Mouse (Mus musculus): ENCODE measurements at regions not wholly inside any gene's neighbourhood (a gene's known extent, or its start where the extent isn't known, plus 50 kb on each side); places are given as distances from the start of the nearest gene placed in this dataset.
"Not testable (repeated sequence)": the region's sequence is repeated elsewhere in the genome, so short reads cannot be mapped to it uniquely, and the experiment has no call there.

DNA sequence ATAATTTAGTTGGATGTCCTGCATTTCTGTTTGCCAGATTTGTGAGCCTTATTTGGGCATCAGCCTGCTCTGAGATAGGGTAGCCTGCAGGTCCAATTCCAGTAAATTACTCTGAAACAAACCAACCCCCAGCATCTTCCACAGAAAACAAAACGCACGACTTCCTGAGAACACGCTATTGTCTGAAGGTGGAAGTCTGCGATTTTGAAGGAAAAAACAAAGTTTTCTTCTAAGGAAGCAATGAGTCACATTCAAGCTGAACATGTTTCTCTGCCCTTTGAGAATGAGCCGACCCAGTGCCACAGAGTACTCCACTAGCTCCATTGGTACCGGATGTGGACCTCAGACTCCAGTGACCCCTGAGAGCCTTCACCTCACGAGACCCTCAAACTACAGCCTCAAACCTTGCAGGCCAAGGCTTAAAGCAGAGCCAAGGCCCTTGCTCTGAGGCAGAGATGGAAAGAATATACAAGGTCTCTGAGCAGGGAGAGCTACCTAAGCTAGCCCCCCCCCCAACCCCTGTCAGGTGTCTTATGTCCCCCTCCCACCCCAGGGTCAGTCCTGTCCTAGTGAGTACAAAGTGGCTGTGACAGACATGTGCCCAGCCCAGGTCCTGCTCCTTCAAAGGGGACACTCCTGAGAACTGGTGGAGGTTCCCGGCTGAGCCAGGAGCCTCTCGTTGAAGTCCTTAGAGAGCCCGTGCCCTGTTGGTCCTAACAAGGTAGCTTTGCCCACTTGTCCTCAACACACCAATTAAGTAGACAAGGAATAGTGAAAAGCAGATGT, 87.3 kb downstream of the Hs1bp3 start:
- Histone ChIP-seq H3K27me3 (ENCODE audit: control insufficient read depth, insufficient read depth, low read length) (no peaks in the 10 kb centered on the region), H3K27ac (ENCODE audit: low read length) (no peak overlapping the region), H3K9me3 (ENCODE audit: control insufficient read depth, low read depth, low read length) (no peaks in the 10 kb centered on the region), H3K4me2 (replicated peaks; ENCODE audit: low read depth, low read length) (no peak overlapping the region), H3K4me1 (ENCODE audit: control insufficient read depth, insufficient read depth, low read length) (no peaks in the 10 kb centered on the region), H3K9ac (replicated peaks; ENCODE audit: low read depth, low read length) (no peak overlapping the region), H3K4me3 (ENCODE audit: low read depth, low read length) (no peak overlapping the region), H3K36me3 (ENCODE audit: control insufficient read depth, insufficient read depth, low read length) (no peaks in the 10 kb centered on the region)
- WGBS, result 79% methylated on average over 10 of the region's 10 CpGs
- no peak for ATAC-seq (ENCODE audit: insufficient number of reproducible peaks, insufficient read depth, low FRiP score, low read depth)

GRCm38 (mm10) chr12:8398852-8399251, 85.6 kb downstream of the Hs1bp3 start:
- ATAC-seq (ENCODE audit: insufficient number of reproducible peaks, insufficient read depth, low FRiP score, low read depth), result no peak
- no peak overlapping the region for H3K27ac ChIP-seq (ENCODE audit: low read length)
- WGBS, result 62% methylated on average over 3 of the region's 3 CpGs

GRCm38 (mm10) chr12:8396408-8396807, 83.2 kb downstream of the Hs1bp3 start:
- H3K9me3 ChIP-seq (ENCODE audit: control insufficient read depth, low read depth, low read length); H3K27me3 ChIP-seq (ENCODE audit: control insufficient read depth, insufficient read depth, low read length); H3K27ac ChIP-seq (ENCODE audit: low read length); H3K4me2 ChIP-seq (replicated peaks; ENCODE audit: low read depth, low read length); H3K4me3 ChIP-seq (ENCODE audit: low read depth, low read length); ATAC-seq (ENCODE audit: insufficient number of reproducible peaks, insufficient read depth, low FRiP score, low read depth); H3K9ac ChIP-seq (replicated peaks; ENCODE audit: low read depth, low read length); H3K36me3 ChIP-seq (ENCODE audit: control insufficient read depth, insufficient read depth, low read length); H3K4me1 ChIP-seq (ENCODE audit: control insufficient read depth, insufficient read depth, low read length): not testable (repeated sequence)
- 88% methylated on average over 5 of the region's 6 CpGs for WGBS

More at GRCm38 (mm10) chr12:8398852-8399251, 85.6 kb downstream of the Hs1bp3 start:
- peaks cover 5% of the 10 kb centered on the region; the same call in 1 of the 2 replicates for H3K4me1 ChIP-seq (ENCODE audit: control insufficient read depth, insufficient read depth, low read length)
- H3K27me3 ChIP-seq (ENCODE audit: control insufficient read depth, insufficient read depth, low read length), result no peaks in the 10 kb centered on the region
- H3K36me3 ChIP-seq (ENCODE audit: control insufficient read depth, insufficient read depth, low read length), result no peaks in the 10 kb centered on the region
- no peak overlapping the region for H3K4me3 ChIP-seq (ENCODE audit: low read depth, low read length)
- no peak overlapping the region for H3K4me2 ChIP-seq (replicated peaks; ENCODE audit: low read depth, low read length)
- no peaks in the 10 kb centered on the region for H3K9me3 ChIP-seq (ENCODE audit: control insufficient read depth, low read depth, low read length)
- H3K9ac ChIP-seq (replicated peaks; ENCODE audit: low read depth, low read length), result no peak overlapping the region

- H3K4me1 ChIP-seq (ENCODE audit: control insufficient read depth, insufficient read depth, low read length), result peaks cover 5% of the 10 kb centered on the region; the same call in 1 of the 2 replicates
- H3K36me3 ChIP-seq (ENCODE audit: control insufficient read depth, insufficient read depth, low read length), result no peaks in the 10 kb centered on the region
- WGBS, result 49% methylated on average over 6 of the region's 6 CpGs
- no peak overlapping the region for H3K9ac ChIP-seq (replicated peaks; ENCODE audit: low read depth, low read length)
- no peak overlapping the region for H3K27ac ChIP-seq (ENCODE audit: low read length)
- H3K9me3 ChIP-seq (ENCODE audit: control insufficient read depth, low read depth, low read length), result no peaks in the 10 kb centered on the region
- no peak overlapping the region for H3K4me3 ChIP-seq (ENCODE audit: low read depth, low read length)
- H3K4me2 ChIP-seq (replicated peaks; ENCODE audit: low read depth, low read length), result no peak overlapping the region
- no peak for ATAC-seq (ENCODE audit: insufficient number of reproducible peaks, insufficient read depth, low FRiP score, low read depth)
- H3K27me3 ChIP-seq (ENCODE audit: control insufficient read depth, insufficient read depth, low read length), result no peaks in the 10 kb centered on the region
Measured at GRCm38 (mm10) chr12:8394894-8395297, 81.7 kb downstream of the Hs1bp3 start.

DNA sequence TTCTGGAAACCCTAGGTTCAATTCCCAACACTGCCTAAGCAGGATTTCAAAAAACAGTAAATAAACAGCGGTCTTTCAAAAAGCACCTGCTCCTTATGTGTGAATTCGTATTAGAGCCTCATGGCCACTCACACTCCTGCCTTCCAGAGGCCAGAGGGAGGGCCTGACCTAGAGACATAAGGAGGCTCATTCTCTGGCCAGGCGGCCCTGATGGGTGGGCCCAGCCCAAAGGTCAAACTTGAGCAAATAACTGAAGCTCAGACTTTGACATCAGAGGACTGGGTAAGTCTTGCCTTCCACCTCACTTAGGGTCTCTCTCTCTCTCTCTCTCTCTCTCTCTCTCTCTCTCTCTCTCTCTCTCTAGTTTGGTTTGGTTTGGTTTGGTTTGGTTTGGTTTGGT, 80.7 kb downstream of the Hs1bp3 start:
- no peak overlapping the region for H3K27ac ChIP-seq (ENCODE audit: low read length)
- no peak overlapping the region for H3K9ac ChIP-seq (replicated peaks; ENCODE audit: low read depth, low read length)
- H3K27me3 ChIP-seq (ENCODE audit: control insufficient read depth, insufficient read depth, low read length), result no peaks in the 10 kb centered on the region
- H3K9me3 ChIP-seq (ENCODE audit: control insufficient read depth, low read depth, low read length), result no peaks in the 10 kb centered on the region
- H3K36me3 ChIP-seq (ENCODE audit: control insufficient read depth, insufficient read depth, low read length), result no peaks in the 10 kb centered on the region
- WGBS, result 59% methylated on average over 3 of the region's 3 CpGs
- no peak overlapping the region for H3K4me3 ChIP-seq (ENCODE audit: low read depth, low read length)
- H3K4me2 ChIP-seq (replicated peaks; ENCODE audit: low read depth, low read length), result no peak overlapping the region
- ATAC-seq (ENCODE audit: insufficient number of reproducible peaks, insufficient read depth, low FRiP score, low read depth), result no peak
- peaks cover 5% of the 10 kb centered on the region; the same call in 1 of the 2 replicates for H3K4me1 ChIP-seq (ENCODE audit: control insufficient read depth, insufficient read depth, low read length)
